Mouse (Mus musculus): ENCODE results near the gene Camta1.

- TF ChIP-seq CTCF (conservative IDR thresholded peaks at IDR 0.05; ENCODE audit: low read length) (no peak), NANOG (IDR thresholded peaks at IDR 0.05; ENCODE audit: borderline replicate concordance, low read length) (no peak)
Measured at GRCm38 (mm10) chr4:151161869-151162268, 699.8 kb downstream of the Camta1 start.
